Mouse (Mus musculus): ENCODE results near the gene Ppm1n. TPM values are rescaled to one million over a fixed set of nuclear protein-coding genes. Genes with fewer than 3 reads are reported as not detected.

Gene Ppm1n
- 1.3 TPM for polyA plus RNA-seq (2017; shearing (Covaris generic))

DNA sequence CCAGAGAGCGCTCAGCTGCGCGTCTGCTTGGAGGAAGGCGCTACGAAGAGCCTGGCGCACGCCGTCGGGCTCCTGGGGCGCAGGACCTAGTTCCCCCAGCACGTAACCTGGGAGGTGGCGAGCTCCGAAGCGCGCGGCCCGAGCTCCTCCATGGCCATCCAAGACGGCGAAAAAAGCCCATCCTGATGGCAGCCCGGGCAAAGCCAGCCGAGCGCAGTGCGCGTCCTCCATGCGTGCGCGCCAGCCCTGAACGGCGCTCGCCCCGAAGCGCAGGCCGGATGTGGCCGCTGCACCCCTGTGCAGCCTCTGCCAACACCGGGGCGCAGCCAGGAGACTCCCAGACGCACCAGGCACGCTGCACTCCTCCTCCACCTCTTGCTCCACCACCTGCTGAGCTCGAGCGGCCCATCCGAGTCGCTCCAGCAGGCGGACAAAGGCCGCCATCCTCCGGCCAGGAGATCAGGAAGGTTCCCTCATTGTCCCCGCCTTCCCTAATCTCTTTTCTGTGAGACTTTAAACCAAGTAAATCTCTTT lies at the start of gene Ppm1n:
Gene Ppm1n (minus strand): TSS at position 484 of the 534 bp plus-strand sequence.

GRCm38 (mm10) chr7:19309884-19310641 lies 30.2 kb upstream of the Ppm1n start, which contains the start of gene Fosb:
Gene Fosb, minus strand, starts transcription at chr7:19310051.

GRCm38 (mm10) chr7:19282385-19282784 lies 2.5 kb upstream of the Ppm1n start, which contains the start of gene Rtn2:
Gene Rtn2, plus strand, starts transcription at chr7:19282624.

GRCm38 (mm10) chr7:19271238-19272172 lies 8.4 kb downstream of the Ppm1n start, which contains the start of gene Vasp:
Gene Vasp, minus strand, starts transcription at chr7:19271817.

GRCm38 (mm10) chr7:19227883-19228792 lies 51.7 kb downstream of the Ppm1n start, which contains the start of gene Opa3:
Gene Opa3, plus strand, starts transcription at chr7:19228334.

Other genes with a start within 250 kb of the Ppm1n start
- not detected for gene Rsph6a, start 225.4 kb downstream of the Ppm1n start, polyA plus RNA-seq (2017; shearing (Covaris generic))
- gene Dmwd, start 203.8 kb downstream of the Ppm1n start, polyA plus RNA-seq (2017; shearing (Covaris generic)): not detected
- 0.42 TPM for gene Dmpk, start 196.2 kb downstream of the Ppm1n start, polyA plus RNA-seq (2017; shearing (Covaris generic))
- 0.15 TPM for gene Six5, start 185.5 kb downstream of the Ppm1n start, polyA plus RNA-seq (2017; shearing (Covaris generic))
- gene Gm4969, start 161.7 kb downstream of the Ppm1n start, polyA plus RNA-seq (2017; shearing (Covaris generic)): not detected
- 28.3 TPM for gene Fbxo46, start 160.2 kb downstream of the Ppm1n start, polyA plus RNA-seq (2017; shearing (Covaris generic))
- 17.4 TPM for gene Qpctl, start 130.8 kb downstream of the Ppm1n start, polyA plus RNA-seq (2017; shearing (Covaris generic))
- gene Snrpd2, start 130.3 kb downstream of the Ppm1n start, polyA plus RNA-seq (2017; shearing (Covaris generic)): 54.7 TPM
- gene Gipr, start 113.9 kb downstream of the Ppm1n start, polyA plus RNA-seq (2017; shearing (Covaris generic)): not detected
- gene Eml2, start 103.6 kb downstream of the Ppm1n start, polyA plus RNA-seq (2017; shearing (Covaris generic)): 33.3 TPM
- 0.31 TPM for gene Gpr4, start 67.5 kb downstream of the Ppm1n start, polyA plus RNA-seq (2017; shearing (Covaris generic))
- 25.6 TPM for gene Opa3, start 51.7 kb downstream of the Ppm1n start, polyA plus RNA-seq (2017; shearing (Covaris generic))
- 301 TPM for gene Vasp, start 8.2 kb downstream of the Ppm1n start, polyA plus RNA-seq (2017; shearing (Covaris generic))
- not detected for gene Rtn2, start 2.6 kb upstream of the Ppm1n start, polyA plus RNA-seq (2017; shearing (Covaris generic))
- 0.94 TPM for gene Fosb, start 30.0 kb upstream of the Ppm1n start, polyA plus RNA-seq (2017; shearing (Covaris generic))
- 88.0 TPM for gene Ercc1, start 64.7 kb upstream of the Ppm1n start, polyA plus RNA-seq (2017; shearing (Covaris generic))
- gene Cd3eap, start 79.4 kb upstream of the Ppm1n start, polyA plus RNA-seq (2017; shearing (Covaris generic)): 18.5 TPM
- 0.29 TPM for gene Ppp1r13l, start 79.7 kb upstream of the Ppm1n start, polyA plus RNA-seq (2017; shearing (Covaris generic))
- 11.8 TPM for gene Ercc2, start 101.9 kb upstream of the Ppm1n start, polyA plus RNA-seq (2017; shearing (Covaris generic))
- gene Klc3, start 124.0 kb upstream of the Ppm1n start, polyA plus RNA-seq (2017; shearing (Covaris generic)): 16.4 TPM
- not detected for gene Ckm, start 124.7 kb upstream of the Ppm1n start, polyA plus RNA-seq (2017; shearing (Covaris generic))
- 1.2 TPM for gene Mark4, start 178.8 kb upstream of the Ppm1n start, polyA plus RNA-seq (2017; shearing (Covaris generic))
- not detected for gene Exoc3l2, start 183.3 kb upstream of the Ppm1n start, polyA plus RNA-seq (2017; shearing (Covaris generic))
- 0.47 TPM for gene Bloc1s3, start 228.3 kb upstream of the Ppm1n start, polyA plus RNA-seq (2017; shearing (Covaris generic))
- 128 TPM for gene Trappc6a, start 228.3 kb upstream of the Ppm1n start, polyA plus RNA-seq (2017; shearing (Covaris generic))
- not detected for gene Nkpd1, start 237.8 kb upstream of the Ppm1n start, polyA plus RNA-seq (2017; shearing (Covaris generic))

Measured in CD4-positive, CD25-positive, alpha-beta regulatory T cell, adult 9 weeks (primary cell).